Mouse (Mus musculus) stomach, embryonic 14.5 days (tissue): ENCODE results near the gene Psmd9. TPM values are rescaled to one million over a fixed set of nuclear protein-coding genes. Genes with fewer than 3 reads are reported as not detected.

Experiments
- ATAC-seq: fragments of 200-750 bp; cut with Nextera tagmentation; 2 replicates; pipeline ENCODE4 v1.8.0; 2017; ENCODE audit warnings: low read depth, moderate TSS enrichment; ENCODE audit not compliant: insufficient number of reproducible peaks, insufficient read depth, low FRiP score
- H3K27ac ChIP-seq: fragments of 300-500 bp; sonication (generic); 2 replicates; pipeline ENCODE4 v1.5.1; 2014; ENCODE audit warnings: mild to moderate bottlenecking, low read length, moderate library complexity, mixed read lengths
- H3K27me3 ChIP-seq: fragments of 300-500 bp; sonication (generic); 2 replicates; pipeline ENCODE4 v1.6.1; 2014; ENCODE audit warnings: low read length, control low read depth, mixed read lengths; ENCODE audit not compliant: control insufficient read depth, insufficient read depth
- H3K36me3 ChIP-seq: fragments of 300-500 bp; sonication (generic); 2 replicates; pipeline ENCODE4 v1.6.1; 2014; ENCODE audit warnings: mild to moderate bottlenecking, control low read depth, low read length, moderate library complexity, mixed read lengths; ENCODE audit not compliant: control insufficient read depth, insufficient read depth
- H3K4me1 ChIP-seq: fragments of 300-500 bp; sonication (generic); 2 replicates; pipeline ENCODE4 v1.6.1; 2014; ENCODE audit warnings: low read length, control low read depth, mixed read lengths; ENCODE audit not compliant: control insufficient read depth, insufficient read depth
- H3K4me2 ChIP-seq: fragments of 300-500 bp; sonication (generic); replicated peaks from 2 replicates; pipeline ENCODE4 v1.6.1; 2014; ENCODE audit warnings: low read depth, low read length, control low read depth
- H3K4me3 ChIP-seq: fragments of 300-500 bp; sonication (generic); 2 replicates; pipeline ENCODE4 v1.5.1; 2014; ENCODE audit warnings: low read depth, low read length, control low read depth
- H3K9ac ChIP-seq: fragments of 300-500 bp; sonication (generic); replicated peaks from 2 replicates; pipeline ENCODE4 v1.6.1; 2014; ENCODE audit warnings: low read depth, mild to moderate bottlenecking, control low read depth, low read length, moderate library complexity, mixed read lengths
- H3K9me3 ChIP-seq: fragments of 300-500 bp; sonication (generic); 2 replicates; pipeline ENCODE4 v1.6.1; 2016; ENCODE audit warnings: low read depth, low read length, control low read depth; ENCODE audit not compliant: control insufficient read depth
- WGBS: fragments of 180-500 bp; shearing (Covaris S2); extraction: QIAGEN DNeasy Blood & Tissue Kit; methylation state at CpG from one replicate; pipeline ENCODE4 v1.1.7; 2014; 5-methylcytosine and 5-hydroxymethylcytosine counted together
- polyA plus RNA-seq: library from polyadenylated mRNA; unstranded; fragments of >200 nt; fragmentation: Nextera tagmentation; extraction: Ambion mirVana; gene quantifications from 2 replicates; pipeline ENCODE4 v1.2.1, GENCODE M21; 2014

The Psmd9 gene
- 72.8 and 82.3 TPM in 2 replicates for polyA plus RNA-seq

- ATAC-seq: no peak
- Histone ChIP-seq H3K9ac (no peak within 1 kb of the TSS), H3K27me3 (no peaks in the 10 kb centered on the region), H3K4me1 (no peaks in the 10 kb centered on the region), H3K27ac (no peak within 1 kb of the TSS), H3K36me3 (peaks cover 18% of the 10 kb centered on the region), H3K9me3 (no peaks in the 10 kb centered on the region), H3K4me2 (no peak within 1 kb of the TSS), H3K4me3 (no peak within 1 kb of the TSS)
- WGBS: 76% methylated on average over 5 of the region's 5 CpGs
These were observed at the start of gene Psmd9 for GRCm38 (mm10) chr5:123169284-123169683. Gene Psmd9, plus strand, starts transcription at chr5:123169413.

GRCm38 (mm10) chr5:123120624-123121215, 48.5 kb upstream of the Psmd9 start:
- Histone ChIP-seq H3K9ac (no peak overlapping the region), H3K4me1 (no peaks in the 10 kb centered on the region), H3K4me2 (no peak overlapping the region), H3K36me3 (no peaks in the 10 kb centered on the region), H3K27me3 (no peaks in the 10 kb centered on the region), H3K4me3 (no peak overlapping the region), H3K9me3 (no peaks in the 10 kb centered on the region), H3K27ac (no peak overlapping the region)
- ATAC-seq: no peak
- WGBS: 77% methylated on average over 7 of the region's 7 CpGs

- Histone ChIP-seq H3K27ac (no peak overlapping the region), H3K4me2 (no peak overlapping the region), H3K36me3 (no peaks in the 10 kb centered on the region), H3K9ac (no peak overlapping the region), H3K4me3 (no peak overlapping the region), H3K9me3 (no peaks in the 10 kb centered on the region), H3K4me1 (no peaks in the 10 kb centered on the region), H3K27me3 (no peaks in the 10 kb centered on the region)
- WGBS: 87% methylated on average over 4 of the region's 4 CpGs
- no peak for ATAC-seq
These were observed 47.0 kb upstream of the Psmd9 start for GRCm38 (mm10) chr5:123122181-123122580.

- H3K36me3 ChIP-seq: 0 out of 2 replicates have a peak, but pooled peaks cover 4% of the 10 kb centered on the region
- H3K27me3 ChIP-seq: no peaks in the 10 kb centered on the region
- H3K9me3 ChIP-seq: no peaks in the 10 kb centered on the region
- H3K4me1 ChIP-seq: no peaks in the 10 kb centered on the region
- ATAC-seq: no peak
- 79% methylated on average over 6 of the region's 6 CpGs for WGBS
- H3K4me3 ChIP-seq: no peak overlapping the region
- H3K4me2 ChIP-seq: no peak overlapping the region
- no peak overlapping the region for H3K9ac ChIP-seq
- H3K27ac ChIP-seq: no peak overlapping the region
These were observed 44.1 kb upstream of the Psmd9 start for GRCm38 (mm10) chr5:123125105-123125504.

GRCm38 (mm10) chr5:123125638-123126406, 43.4 kb upstream of the Psmd9 start:
- H3K27me3 ChIP-seq: no peaks in the 10 kb centered on the region
- no peak for ATAC-seq

GRCm38 (mm10) chr5:123127031-123127430, 42.2 kb upstream of the Psmd9 start:
- no peak overlapping the region for H3K4me2 ChIP-seq
- H3K9ac ChIP-seq: no peak overlapping the region
- H3K9me3 ChIP-seq: no peaks in the 10 kb centered on the region
- H3K4me3 ChIP-seq: no peak overlapping the region
- WGBS: 68% methylated on average over 6 of the region's 6 CpGs
- peaks cover 2% of the 10 kb centered on the region; the same call in 1 of the 2 replicates for H3K4me1 ChIP-seq
- 0 out of 2 replicates have a peak, but pooled peaks cover 4% of the 10 kb centered on the region for H3K36me3 ChIP-seq
- no peak for ATAC-seq
- H3K27ac ChIP-seq: no peak overlapping the region
- H3K27me3 ChIP-seq: no peaks in the 10 kb centered on the region

More at GRCm38 (mm10) chr5:123125638-123126406, 43.4 kb upstream of the Psmd9 start:
- Histone ChIP-seq H3K36me3 (0 out of 2 replicates have a peak, but pooled peaks cover 4% of the 10 kb centered on the region), H3K4me1 (no peaks in the 10 kb centered on the region), H3K9ac (no peak overlapping the region), H3K27ac (no peak overlapping the region), H3K9me3 (no peaks in the 10 kb centered on the region), H3K4me3 (no peak overlapping the region), H3K4me2 (no peak overlapping the region)
- 84% methylated on average over 18 of the region's 18 CpGs for WGBS

GRCm38 (mm10) chr5:123128426-123129169, 40.6 kb upstream of the Psmd9 start:
- 57% methylated on average over 10 of the region's 10 CpGs for WGBS
- H3K9ac ChIP-seq: no peak overlapping the region
- H3K27ac ChIP-seq: no peak overlapping the region

GRCm38 (mm10) chr5:123129170-123129757, 39.9 kb upstream of the Psmd9 start:
- H3K9ac ChIP-seq: no peak overlapping the region
- H3K4me2 ChIP-seq: no peak overlapping the region
- 81% methylated on average over 10 of the region's 10 CpGs for WGBS
- no peak overlapping the region for H3K27ac ChIP-seq
- H3K27me3 ChIP-seq: no peaks in the 10 kb centered on the region
- no peaks in the 10 kb centered on the region for H3K9me3 ChIP-seq
- H3K4me3 ChIP-seq: no peak overlapping the region
- no peak for ATAC-seq
- peaks cover 21% of the 10 kb centered on the region for H3K4me1 ChIP-seq
- H3K36me3 ChIP-seq: peaks cover 7% of the 10 kb centered on the region; the same call in 1 of the 2 replicates

More at GRCm38 (mm10) chr5:123128426-123129169, 40.6 kb upstream of the Psmd9 start:
- H3K9me3 ChIP-seq: no peaks in the 10 kb centered on the region
- no peak overlapping the region for H3K4me3 ChIP-seq
- H3K4me1 ChIP-seq: peaks cover 14% of the 10 kb centered on the region
- H3K27me3 ChIP-seq: no peaks in the 10 kb centered on the region
- peaks cover 4% of the 10 kb centered on the region; the same call in 1 of the 2 replicates for H3K36me3 ChIP-seq
- H3K4me2 ChIP-seq: no peak overlapping the region
- ATAC-seq: no peak
